Mouse (Mus musculus) kidney, embryonic 15.5 days (tissue): Measurements from ENCODE around the gene Rgs11. TPM values are rescaled to one million over a fixed set of nuclear protein-coding genes. Genes with fewer than 3 reads are reported as not detected.

Experiments used
- polyA plus RNA-seq: library from polyadenylated mRNA; unstranded; fragments of >200 nt; fragmentation: Nextera tagmentation; extraction: Ambion mirVana; gene quantifications from 2 replicates; pipeline ENCODE4 v1.2.1, GENCODE M21; 2015

Rgs11 gene
- polyA plus RNA-seq, 1 experiment from 2014 or later = 9.2 TPM

Other genes starting within 250 kb of the Rgs11 start
- 22.7 and 31.6 TPM in 2 replicates for gene Capn15, start 217.2 kb upstream of the Rgs11 start, polyA plus RNA-seq
- 29.1 and 30.2 TPM in 2 replicates for gene Rab11fip3, start 133.4 kb upstream of the Rgs11 start, polyA plus RNA-seq
- 42.9 and 45.7 TPM in 2 replicates for gene Decr2, start 112.6 kb upstream of the Rgs11 start, polyA plus RNA-seq
- gene Nme4, start 107.3 kb upstream of the Rgs11 start, polyA plus RNA-seq = 101 and 103 TPM in 2 replicates
- 3.8 and 5.1 TPM in 2 replicates for gene Tmem8, start 89.7 kb upstream of the Rgs11 start, polyA plus RNA-seq
- gene Mrpl28, start 79.5 kb upstream of the Rgs11 start, polyA plus RNA-seq = 207 and 218 TPM in 2 replicates
- 8.0 and 9.4 TPM in 2 replicates for gene Axin1, start 64.3 kb upstream of the Rgs11 start, polyA plus RNA-seq
- gene Pdia2, start 3.9 kb upstream of the Rgs11 start, polyA plus RNA-seq = 0.55 and 0.67 TPM in 2 replicates
- gene Arhgdig, start 4.8 kb downstream of the Rgs11 start, polyA plus RNA-seq = 9.0 and 9.3 TPM in 2 replicates
- 49.6 and 52.7 TPM in 2 replicates for gene Fam234a, start 41.3 kb downstream of the Rgs11 start, polyA plus RNA-seq
- 106 and 110 TPM in 2 replicates for gene Luc7l, start 49.9 kb downstream of the Rgs11 start, polyA plus RNA-seq
- gene Neurl1b, start 211.9 kb downstream of the Rgs11 start, polyA plus RNA-seq = 1.3 and 1.7 TPM in 2 replicates